Mouse (Mus musculus) layer of hippocampus, adult 2 months (tissue): ENCODE measurements around the gene Akap5. TPM values are rescaled to one million over a fixed set of nuclear protein-coding genes. Genes with fewer than 3 reads are reported as not detected.

Experiments
- DNase-seq, 2 experiments: peaks; one replicate each; pipeline ENCODE4 v3.0.0; 2022; ENCODE audit warnings: low spot score in 2 of 2
- H3K27ac ChIP-seq: fragments of 200-600 bp; 2 replicates; pipeline ENCODE4 v1.8.1; 2022
- H3K4me3 ChIP-seq: fragments of 200-600 bp; 2 replicates; pipeline ENCODE4 v1.8.1; 2022; ENCODE audit warnings: mild to moderate bottlenecking
- CTCF ChIP-seq: fragments of 200-600 bp; conservative IDR thresholded peaks from 2 replicates; pipeline ENCODE4 v1.8.1; 2022; ENCODE audit warnings: antibody characterized with exemption, mild to moderate bottlenecking, moderate library complexity
- total RNA-seq, 2 experiments: library from RNA; stranded (reverse); gene quantifications; 2 replicates each; pipeline ENCODE4 v1.2.3; 2021

Gene Akap5
- total RNA-seq, 2 experiments from 2014 or later: 61.5 to 63.0 TPM

DNA sequence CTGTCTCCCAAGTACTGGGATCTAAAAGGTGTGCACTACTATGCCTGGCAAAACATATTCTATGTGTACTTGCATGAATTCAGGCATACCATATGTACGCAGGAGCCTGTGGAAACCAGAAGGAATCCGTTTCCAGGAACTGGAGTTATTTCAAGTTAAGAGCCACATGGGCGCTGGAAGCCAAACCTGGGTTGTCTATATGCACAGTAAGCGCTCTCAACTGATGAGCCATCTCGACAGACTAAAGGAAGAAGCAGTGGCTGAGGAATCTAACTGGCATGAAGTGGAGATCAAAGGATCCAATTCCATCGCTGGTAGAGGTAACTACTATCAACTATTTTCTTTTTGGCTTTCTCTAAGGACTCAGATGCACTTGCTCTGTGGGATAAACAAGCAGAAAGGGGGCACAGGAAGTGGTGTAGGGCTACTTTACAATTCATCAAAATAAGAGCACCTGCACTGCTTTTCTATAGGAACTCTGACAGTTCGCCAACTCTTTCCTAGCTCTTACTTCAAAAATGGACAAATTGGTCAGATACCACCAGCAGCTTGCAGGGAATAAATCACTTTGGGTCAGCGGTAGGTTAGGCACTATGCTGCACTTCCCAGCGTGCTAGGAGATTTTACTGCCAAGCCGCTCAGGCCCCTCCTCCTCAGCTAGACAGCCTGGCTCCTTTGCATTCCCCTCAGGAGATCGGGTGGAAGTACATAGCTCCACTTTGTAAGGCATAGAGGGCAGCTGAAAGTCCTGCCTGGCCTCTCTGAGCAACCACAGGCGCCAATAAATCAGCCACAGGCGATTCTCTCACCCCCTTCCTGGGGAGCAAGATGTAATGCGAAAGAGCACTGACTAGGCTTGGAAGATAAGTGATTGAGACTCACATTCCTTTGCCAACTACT, 42.7 kb downstream of the Akap5 start:
- no peak for TF ChIP-seq CTCF
- Histone ChIP-seq H3K4me3 (peak overlapping the region; percentile 90), H3K27ac (peak overlapping the region; percentile 99)
- DNase-seq: no peak

DNA sequence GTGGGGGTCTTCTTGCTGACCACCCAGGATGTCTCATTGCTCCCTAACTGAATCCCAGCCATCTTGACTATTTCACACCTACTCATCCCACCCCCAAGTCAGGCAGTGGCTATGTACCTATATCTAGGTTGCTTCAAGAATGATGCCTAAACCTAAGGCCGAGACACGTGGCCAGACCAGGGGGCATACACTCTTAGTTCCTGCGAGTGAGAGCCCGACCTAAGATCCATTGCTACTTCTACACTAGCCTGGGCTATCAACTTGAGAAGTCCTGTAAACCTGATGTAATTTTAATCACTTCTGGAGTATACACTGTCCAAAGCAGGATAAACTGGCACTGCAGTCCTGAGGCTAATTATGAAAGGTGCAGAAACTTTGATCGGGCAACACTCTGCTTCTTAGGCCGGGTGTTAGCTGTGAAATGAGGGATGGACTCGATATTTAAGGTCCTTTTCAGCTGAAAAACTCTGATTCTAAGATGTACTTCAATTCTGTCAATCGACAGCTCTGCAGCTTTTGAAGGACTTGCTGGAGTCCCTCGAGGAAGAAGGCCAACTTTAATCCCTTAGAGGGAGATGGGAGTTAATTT, 43.6 kb downstream of the Akap5 start:
- Histone ChIP-seq H3K27ac (peak overlapping the region; percentile 99), H3K4me3 (peak overlapping the region; percentile 90)
- no peak for TF ChIP-seq CTCF
- no peak for DNase-seq

DNA sequence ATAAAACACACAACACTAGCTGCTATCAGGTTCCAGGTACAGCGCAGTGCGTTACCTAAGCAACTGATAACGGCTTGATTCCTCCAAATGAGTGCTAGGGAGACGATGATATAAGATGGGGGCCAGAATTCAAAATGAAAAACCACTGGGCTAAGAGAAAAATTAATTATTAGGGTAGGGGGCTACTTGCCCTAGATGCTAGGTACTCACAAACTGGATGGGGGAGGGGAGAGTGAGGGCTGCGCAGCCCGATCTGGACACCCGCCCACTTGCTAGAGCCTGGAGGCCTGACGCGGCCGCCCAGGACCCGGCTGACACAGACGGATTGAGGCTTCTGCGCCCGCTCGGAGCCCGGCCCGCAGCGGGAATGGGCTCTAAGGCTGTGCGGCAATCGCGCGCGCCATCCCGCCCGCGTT, 44.1 kb downstream of the Akap5 start:
- no peak for DNase-seq
- TF ChIP-seq CTCF: no peak
- Histone ChIP-seq H3K27ac (peak overlapping the region; percentile 99), H3K4me3 (peak overlapping the region; percentile 90)

DNA sequence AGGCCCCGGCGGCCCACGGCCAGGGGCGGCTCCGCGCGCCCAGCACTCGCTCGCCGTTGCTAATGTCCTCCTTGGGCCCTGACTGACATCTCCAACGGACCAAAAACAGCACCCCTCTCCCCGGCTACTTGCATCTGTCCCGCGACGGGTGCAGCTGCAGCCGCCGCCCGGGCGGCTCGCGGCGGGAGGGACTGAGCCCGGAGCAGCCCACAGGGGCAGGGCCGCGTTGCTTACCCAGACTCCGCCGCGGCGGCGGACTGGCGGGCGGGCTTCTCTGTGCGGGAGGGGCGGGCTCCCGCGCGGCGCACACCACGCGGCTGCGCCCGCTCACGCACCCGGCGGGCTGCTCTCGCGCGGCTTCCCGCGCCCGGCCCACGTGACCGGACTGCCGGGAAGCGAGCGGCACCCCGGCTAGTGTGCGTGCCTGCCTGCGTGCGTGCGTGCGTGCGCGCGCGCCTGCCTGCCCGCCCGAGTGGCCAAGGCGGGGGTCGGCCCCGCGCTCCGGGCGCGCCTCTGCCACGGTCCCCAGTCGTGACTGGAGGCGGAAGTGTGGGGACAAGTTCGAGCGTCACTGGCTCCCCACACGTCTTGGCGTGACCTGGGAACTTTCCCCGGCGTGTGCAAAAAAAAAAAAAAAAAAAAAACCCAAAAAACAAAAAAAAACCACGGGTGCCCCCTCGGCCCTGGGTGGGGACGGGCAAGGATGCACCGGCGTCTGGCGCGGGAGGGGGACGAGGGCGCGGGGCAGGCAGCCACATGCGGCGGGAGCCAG, 44.7 kb downstream of the Akap5 start, which contains the start of gene Zbtb25:
Gene Zbtb25 (minus strand): TSS at position 397 of the 772 bp plus-strand sequence.
- H3K4me3 ChIP-seq: peak within 1 kb of the TSS; percentile 90
- no peak for TF ChIP-seq CTCF
- DNase-seq: peak; percentile 89 to 90
- peak within 1 kb of the TSS; percentile 99 for H3K27ac ChIP-seq

DNA sequence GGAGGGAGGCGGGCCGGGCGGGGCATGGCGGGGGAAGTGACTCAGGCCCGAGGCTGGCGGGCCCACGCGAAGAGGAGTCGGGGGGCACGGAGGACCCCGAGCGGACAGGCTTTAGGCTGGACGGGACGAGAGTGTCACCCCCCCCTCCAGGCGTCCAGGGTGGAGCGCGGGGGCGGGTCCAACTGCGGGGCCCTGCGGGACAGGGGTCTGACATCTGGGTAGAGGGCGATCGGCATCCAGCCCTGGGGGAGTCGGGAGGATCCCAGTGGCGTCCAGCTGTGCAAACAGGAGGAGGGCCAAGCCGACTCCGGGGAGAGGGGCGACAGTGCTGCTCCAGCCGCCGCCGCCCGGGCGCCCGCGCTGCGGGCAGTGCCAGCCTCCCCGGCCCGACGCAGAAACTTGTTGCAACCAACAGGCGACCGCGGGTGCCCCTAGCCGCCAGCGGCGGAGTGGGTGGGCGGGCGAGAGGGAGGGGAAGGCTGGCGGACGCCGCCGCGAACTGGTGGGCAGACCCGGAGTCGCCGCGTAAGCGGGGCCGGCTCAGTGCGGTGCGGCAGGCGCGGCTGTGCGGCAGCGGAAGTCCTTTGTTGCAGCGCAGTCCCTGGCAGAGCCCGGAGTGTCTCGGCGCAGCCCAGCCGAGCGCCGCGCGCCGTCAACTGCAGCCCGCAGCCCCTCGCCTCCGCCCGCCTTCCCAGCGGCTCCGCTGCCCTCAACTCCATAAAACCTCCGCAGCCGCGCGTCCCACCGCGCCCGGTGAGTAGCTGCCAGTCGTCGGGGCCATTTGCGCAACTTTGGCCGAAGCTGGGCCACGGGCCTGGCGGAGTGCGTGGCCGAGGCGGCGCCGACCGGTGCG, 45.5 kb downstream of the Akap5 start, which contains the start of gene Zbtb1:
Gene Zbtb1 (plus strand): TSS at position 289 of the 853 bp plus-strand sequence.
- Histone ChIP-seq H3K27ac (peak within 1 kb of the TSS; percentile 99), H3K4me3 (peak within 1 kb of the TSS; percentile 90)
- 0 out of 2 replicates have a peak, but pooled peaks have one; percentile 29 for TF ChIP-seq CTCF
- DNase-seq: peak; percentile 71 to 81

DNA sequence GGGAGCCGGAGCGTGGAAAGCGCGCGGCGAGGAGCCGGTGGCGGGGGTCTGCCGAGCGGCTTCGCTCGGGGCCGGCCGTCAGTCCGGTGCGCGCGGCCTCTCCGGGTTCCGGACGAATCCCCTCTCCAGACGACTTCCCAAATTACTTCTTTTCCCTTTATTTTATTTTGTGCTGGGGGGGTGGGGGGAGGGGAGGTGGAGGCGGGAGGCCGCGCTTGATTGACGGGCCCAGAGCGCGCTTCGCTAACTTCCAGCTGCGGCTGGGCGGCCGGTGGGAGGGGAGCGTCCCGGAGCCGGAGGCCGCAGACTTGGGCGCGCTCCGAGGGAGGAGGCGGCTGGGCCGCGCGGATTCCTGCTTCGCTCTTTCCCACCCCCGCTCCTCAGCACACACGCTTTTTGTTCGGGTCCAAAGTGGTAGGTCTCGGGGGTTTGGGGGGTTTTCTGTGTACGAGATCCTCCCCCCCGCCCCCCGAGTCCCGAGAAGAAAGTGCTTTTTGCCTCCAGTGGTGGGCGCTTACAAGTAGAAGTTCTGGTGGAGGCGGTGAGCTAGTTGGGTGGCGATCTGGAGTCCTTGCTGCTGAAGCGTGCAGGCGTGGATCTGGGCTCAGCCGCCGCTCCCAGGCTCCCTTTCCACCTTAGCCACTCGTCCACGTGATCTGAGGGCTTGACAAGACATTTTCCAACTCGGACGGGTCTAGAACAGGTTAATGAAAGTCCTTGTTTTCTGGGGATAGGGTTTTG, 46.3 kb downstream of the Akap5 start:
- peak; percentile 41 for TF ChIP-seq CTCF
- DNase-seq: peak; percentile 53
- peak overlapping the region; percentile 99 for H3K27ac ChIP-seq
- peak overlapping the region; percentile 90 for H3K4me3 ChIP-seq

DNA sequence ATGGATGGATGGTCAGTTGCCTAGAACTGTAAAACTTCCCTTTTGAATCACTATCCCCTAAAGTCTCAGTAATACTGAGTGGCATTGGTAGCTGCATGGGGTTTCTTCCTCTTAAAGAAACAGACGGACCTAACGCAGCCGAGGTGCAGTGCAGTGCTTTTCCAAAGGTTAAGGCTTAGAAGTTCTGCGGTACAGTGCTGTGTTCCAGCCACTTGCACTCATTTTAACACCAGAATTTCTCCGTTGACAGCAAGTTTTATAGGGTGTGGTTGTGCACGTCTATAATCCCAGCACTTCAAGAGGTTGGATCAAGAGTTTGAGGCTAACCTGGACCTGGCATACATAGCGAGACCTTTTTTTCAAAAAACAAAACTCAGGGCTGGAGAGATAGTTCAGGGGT, 47.4 kb downstream of the Akap5 start:
- no peak for DNase-seq
- Histone ChIP-seq H3K27ac (peak overlapping the region; percentile 99), H3K4me3 (peak overlapping the region; percentile 90)
- TF ChIP-seq CTCF: no peak

DNA sequence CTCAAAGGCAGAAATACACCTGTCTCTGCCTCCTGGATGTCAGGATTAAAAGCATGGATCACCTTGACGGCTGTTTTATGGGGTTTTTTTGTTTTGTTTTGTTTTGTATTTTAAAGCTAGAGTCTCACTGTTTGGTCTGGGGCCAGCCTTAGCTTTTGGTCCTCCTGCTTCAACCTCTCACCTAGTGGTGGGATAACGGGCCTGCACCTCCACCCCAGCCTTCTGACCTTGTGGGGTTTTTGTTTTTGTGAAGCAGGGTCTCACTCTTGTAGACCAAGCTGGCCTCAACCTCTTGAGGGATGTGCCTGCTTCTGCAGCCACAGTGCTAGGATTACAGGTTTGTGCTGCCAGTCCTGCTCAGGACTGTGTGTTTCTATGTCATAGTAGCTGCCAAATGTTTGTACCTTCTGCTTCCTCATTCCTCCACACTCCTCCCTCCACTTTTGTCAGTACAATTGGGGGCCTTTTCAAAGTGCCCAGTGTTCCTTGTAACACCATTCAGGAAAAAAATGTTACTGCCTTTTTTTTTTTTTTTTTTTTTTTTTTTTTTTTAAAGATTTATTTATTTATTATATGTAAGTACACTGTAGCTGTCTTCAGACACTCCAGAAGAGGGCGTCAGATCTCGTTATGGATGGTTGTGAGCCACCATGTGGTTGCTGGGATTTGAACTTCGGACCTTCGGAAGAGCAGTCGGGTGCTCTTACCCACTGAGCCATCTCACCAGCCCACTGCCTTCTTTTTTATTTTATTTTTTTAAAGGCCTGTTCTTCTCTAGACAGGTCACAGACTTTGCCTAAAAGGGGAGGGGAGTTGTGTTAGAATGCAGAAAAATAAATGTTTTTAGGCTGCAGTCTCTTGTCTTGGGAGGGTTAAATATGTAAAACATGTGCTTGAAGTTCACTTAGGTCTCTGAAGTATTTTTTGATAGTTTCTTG, 48.5 kb downstream of the Akap5 start:
- Histone ChIP-seq H3K27ac (peak overlapping the region; percentile 7; the same call in 1 of the 2 replicates), H3K4me3 (no peak overlapping the region)
- TF ChIP-seq CTCF: peak; percentile 39
- no peak for DNase-seq

DNA sequence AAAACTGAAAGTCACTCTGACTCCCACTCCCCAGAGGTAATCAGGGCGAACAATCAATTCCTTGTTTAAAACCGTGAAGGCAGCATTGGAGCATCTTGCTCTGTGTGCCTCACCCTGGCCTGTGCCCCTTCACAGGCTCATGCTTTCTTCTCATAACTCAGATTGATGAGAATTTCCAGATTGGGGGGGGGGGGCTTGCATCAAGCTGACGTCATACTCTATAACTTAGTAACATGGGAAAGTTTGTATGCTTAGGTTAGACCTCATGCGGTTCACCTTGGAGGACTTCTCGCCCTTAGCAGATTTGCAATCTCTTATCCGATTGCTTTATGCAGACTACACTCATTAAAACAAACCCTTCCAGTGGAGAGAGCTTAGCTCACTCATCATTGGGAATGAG, 49.3 kb downstream of the Akap5 start:
- Histone ChIP-seq H3K27ac (0 out of 2 replicates have a peak overlapping the region, but pooled peaks have one; percentile 7), H3K4me3 (no peak overlapping the region)
- DNase-seq: no peak
- no peak for TF ChIP-seq CTCF

DNA sequence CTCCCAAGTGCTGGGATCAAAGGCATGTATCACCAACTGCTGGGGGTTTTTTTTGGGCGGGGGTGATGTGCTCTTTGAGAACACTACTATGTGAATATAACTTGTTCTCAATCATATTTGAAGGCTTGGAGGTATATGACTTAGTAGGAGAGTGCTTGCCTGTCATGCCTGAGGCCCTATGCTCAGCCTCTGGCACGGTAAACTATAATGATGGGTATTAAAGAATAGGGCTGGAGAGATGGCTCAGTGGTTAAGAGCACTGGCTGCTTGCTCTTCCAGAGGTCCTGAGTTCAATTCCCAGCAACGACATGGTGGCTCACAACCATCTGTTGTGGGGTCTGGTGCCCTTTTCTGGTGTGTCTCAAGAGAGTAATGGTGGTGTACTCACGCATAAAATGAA, 50.2 kb downstream of the Akap5 start:
- no peak for TF ChIP-seq CTCF
- DNase-seq: no peak
- no peak overlapping the region for H3K4me3 ChIP-seq
- H3K27ac ChIP-seq: no peak overlapping the region
